Mouse (Mus musculus): ENCODE results near the gene Tnfrsf13c. TPM values are rescaled to one million over a fixed set of nuclear protein-coding genes. Genes with fewer than 3 reads are reported as not detected.

The Tnfrsf13c gene
- total and polyA plus RNA-seq, 2 experiments: 0.17 to 0.28 TPM

GRCm38 (mm10) chr15:82211911-82212751 lies 12.0 kb downstream of the Tnfrsf13c start:
- Histone ChIP-seq H3K4me1 (ENCODE audit: control insufficient read depth, insufficient read depth, low read length) (peaks cover under 1% of the 10 kb centered on the region; the same call in 1 of the 2 replicates), H3K27me3 (ENCODE audit: control insufficient read depth, insufficient read depth, low read length) (peaks cover 33% of the 10 kb centered on the region), H3K9ac (ENCODE audit: low read depth, low read length) (peak overlapping the region; percentile 17; the same call in 1 of the 2 replicates), H3K79me2 (ENCODE audit: control insufficient read depth, insufficient read depth, low read length) (no peaks in the 10 kb centered on the region), H3K4me3 (ENCODE audit: insufficient read depth, low read depth, low read length) (peak overlapping the region; percentile 31; the same call in 1 of the 2 replicates), H3K27ac (replicated peaks; ENCODE audit: insufficient read depth, low read depth, low read length) (no peak overlapping the region), H3K36me3 (ENCODE audit: control insufficient read depth, insufficient read depth, low read length) (no peaks in the 10 kb centered on the region)
- TF ChIP-seq POLR2A (IDR thresholded peaks at IDR 0.05; ENCODE audit: extremely low read depth, insufficient read depth, low read length): no peak
- no peak for TF ChIP-seq CTCF (IDR thresholded peaks at IDR 0.05; ENCODE audit: low read depth, low read length)
- DNase-seq (ENCODE audit: extremely low read depth, low read depth, low spot score): no peak
- 1% methylated on average over 111 of the region's 112 CpGs for WGBS

GRCm38 (mm10) chr15:82211281-82211680 lies 12.9 kb downstream of the Tnfrsf13c start:
- TF ChIP-seq CTCF (IDR thresholded peaks at IDR 0.05; ENCODE audit: low read depth, low read length): no peak
- Histone ChIP-seq H3K27ac (replicated peaks; ENCODE audit: insufficient read depth, low read depth, low read length) (no peak overlapping the region), H3K27me3 (ENCODE audit: control insufficient read depth, insufficient read depth, low read length) (peaks cover 30% of the 10 kb centered on the region), H3K4me1 (ENCODE audit: control insufficient read depth, insufficient read depth, low read length) (peaks cover 3% of the 10 kb centered on the region), H3K9ac (ENCODE audit: low read depth, low read length) (no peak overlapping the region), H3K79me2 (ENCODE audit: control insufficient read depth, insufficient read depth, low read length) (no peaks in the 10 kb centered on the region), H3K36me3 (ENCODE audit: control insufficient read depth, insufficient read depth, low read length) (no peaks in the 10 kb centered on the region), H3K4me3 (ENCODE audit: insufficient read depth, low read depth, low read length) (no peak overlapping the region)
- WGBS: 8% methylated on average over 11 of the region's 11 CpGs
- no peak for DNase-seq (ENCODE audit: extremely low read depth, low read depth, low spot score)

- Histone ChIP-seq H3K36me3 (ENCODE audit: control insufficient read depth, insufficient read depth, low read length) (no peaks in the 10 kb centered on the region), H3K9ac (ENCODE audit: low read depth, low read length) (no peak overlapping the region), H3K4me3 (ENCODE audit: insufficient read depth, low read depth, low read length) (no peak overlapping the region), H3K79me2 (ENCODE audit: control insufficient read depth, insufficient read depth, low read length) (no peaks in the 10 kb centered on the region), H3K27me3 (ENCODE audit: control insufficient read depth, insufficient read depth, low read length) (peaks cover 30% of the 10 kb centered on the region), H3K27ac (replicated peaks; ENCODE audit: insufficient read depth, low read depth, low read length) (no peak overlapping the region), H3K4me1 (ENCODE audit: control insufficient read depth, insufficient read depth, low read length) (peaks cover 6% of the 10 kb centered on the region)
- no peak for TF ChIP-seq CTCF (IDR thresholded peaks at IDR 0.05; ENCODE audit: low read depth, low read length)
- no peak for TF ChIP-seq POLR2A (IDR thresholded peaks at IDR 0.05; ENCODE audit: extremely low read depth, insufficient read depth, low read length)
- WGBS: 80% methylated on average over 1 of the region's 1 CpGs
- DNase-seq (ENCODE audit: extremely low read depth, low read depth, low spot score): no peak
These were observed 13.4 kb downstream of the Tnfrsf13c start for GRCm38 (mm10) chr15:82210801-82211200.

- H3K36me3 ChIP-seq (ENCODE audit: control insufficient read depth, insufficient read depth, low read length): no peaks in the 10 kb centered on the region
- no peak for DNase-seq (ENCODE audit: extremely low read depth, low read depth, low spot score)
- no peak overlapping the region for H3K9ac ChIP-seq (ENCODE audit: low read depth, low read length)
- no peak overlapping the region for H3K27ac ChIP-seq (replicated peaks; ENCODE audit: insufficient read depth, low read depth, low read length)
- 85% methylated on average over 13 of the region's 13 CpGs for WGBS
- no peaks in the 10 kb centered on the region for H3K79me2 ChIP-seq (ENCODE audit: control insufficient read depth, insufficient read depth, low read length)
- H3K27me3 ChIP-seq (ENCODE audit: control insufficient read depth, insufficient read depth, low read length): peaks cover 23% of the 10 kb centered on the region
- H3K4me1 ChIP-seq (ENCODE audit: control insufficient read depth, insufficient read depth, low read length): peaks cover 9% of the 10 kb centered on the region
- no peak overlapping the region for H3K4me3 ChIP-seq (ENCODE audit: insufficient read depth, low read depth, low read length)
- no peak for TF ChIP-seq CTCF (IDR thresholded peaks at IDR 0.05; ENCODE audit: low read depth, low read length)
- no peak for TF ChIP-seq POLR2A (IDR thresholded peaks at IDR 0.05; ENCODE audit: extremely low read depth, insufficient read depth, low read length)
These were observed 14.7 kb downstream of the Tnfrsf13c start for GRCm38 (mm10) chr15:82209295-82210050.

- Histone ChIP-seq H3K4me3 (ENCODE audit: insufficient read depth, low read depth, low read length) (no peak overlapping the region), H3K27me3 (ENCODE audit: control insufficient read depth, insufficient read depth, low read length) (peaks cover 21% of the 10 kb centered on the region), H3K36me3 (ENCODE audit: control insufficient read depth, insufficient read depth, low read length) (no peaks in the 10 kb centered on the region; the same call in 1 of the 2 replicates), H3K4me1 (ENCODE audit: control insufficient read depth, insufficient read depth, low read length) (peaks cover 9% of the 10 kb centered on the region), H3K9ac (ENCODE audit: low read depth, low read length) (no peak overlapping the region), H3K27ac (replicated peaks; ENCODE audit: insufficient read depth, low read depth, low read length) (no peak overlapping the region), H3K79me2 (ENCODE audit: control insufficient read depth, insufficient read depth, low read length) (no peaks in the 10 kb centered on the region)
- WGBS: 87% methylated on average over 8 of the region's 8 CpGs
- DNase-seq (ENCODE audit: extremely low read depth, low read depth, low spot score): no peak
- TF ChIP-seq POLR2A (IDR thresholded peaks at IDR 0.05; ENCODE audit: extremely low read depth, insufficient read depth, low read length) (no peak), CTCF (IDR thresholded peaks at IDR 0.05; ENCODE audit: low read depth, low read length) (no peak)
These were observed 15.9 kb downstream of the Tnfrsf13c start for GRCm38 (mm10) chr15:82208307-82208706.
